Mouse (Mus musculus): ENCODE data around the gene Mrps34. TPM values are rescaled to one million over a fixed set of nuclear protein-coding genes. Genes with fewer than 3 reads are reported as not detected.
A peak's percentile ranks its signal among the peaks of the same experiment; 100 is the strongest.

Mrps34 gene
- polyA plus RNA-seq (2015; fragmentation: Nextera tagmentation; extraction: Ambion mirVana), result 86.1 and 93.0 TPM in 2 replicates

DNA sequence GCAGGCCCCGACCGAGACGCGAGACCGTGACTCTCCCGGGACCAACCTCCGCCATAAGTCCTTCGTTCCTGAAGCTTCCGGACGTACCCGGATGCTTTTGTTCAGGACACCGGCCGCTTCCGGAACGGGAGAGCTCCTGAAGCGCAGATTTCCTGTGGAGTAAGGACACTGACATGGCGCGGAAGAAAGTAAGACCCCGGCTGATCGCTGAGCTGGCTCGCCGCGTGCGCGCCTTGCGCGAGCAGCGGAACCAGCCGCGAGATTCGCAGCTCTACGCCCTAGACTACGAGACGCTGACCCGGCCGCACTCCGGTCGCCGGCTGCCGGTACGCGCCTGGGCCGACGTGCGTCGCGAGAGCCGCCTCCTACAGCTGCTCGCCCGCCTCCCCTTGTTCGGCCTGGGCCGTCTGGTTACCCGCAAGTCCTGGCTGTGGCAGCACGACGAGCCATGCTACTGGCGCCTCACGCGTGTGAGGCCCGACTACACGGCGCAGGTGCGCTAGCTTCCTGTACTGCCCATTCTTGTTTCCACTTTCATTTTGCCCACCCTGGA, at the start of gene Mrps34, which contains the start of gene Eme2:
Mrps34 (plus strand) TSS at position 122 of the 553 bp plus-strand sequence.
Eme2 (minus strand) TSS at position 93 of the 553 bp plus-strand sequence.
- Histone ChIP-seq H3K27me3 (no peaks in the 10 kb centered on the region), H3K9ac (peak within 1 kb of the TSS; percentile 96), H3K4me2 (peak within 1 kb of the TSS; percentile 98), H3K4me3 (peak within 1 kb of the TSS; percentile 89), H3K27ac (peak within 1 kb of the TSS; percentile 86), H3K36me3 (peaks cover 64% of the 10 kb centered on the region), H3K4me1 (peaks cover 40% of the 10 kb centered on the region), H3K9me3 (no peaks in the 10 kb centered on the region)
- under 1% methylated on average over 62 of the region's 62 CpGs for WGBS
- ATAC-seq (ENCODE audit: insufficient number of reproducible peaks, insufficient read depth, low FRiP score, low TSS enrichment, low read depth), result 0 out of 2 replicates have a peak, but pooled peaks have one; percentile 3

DNA sequence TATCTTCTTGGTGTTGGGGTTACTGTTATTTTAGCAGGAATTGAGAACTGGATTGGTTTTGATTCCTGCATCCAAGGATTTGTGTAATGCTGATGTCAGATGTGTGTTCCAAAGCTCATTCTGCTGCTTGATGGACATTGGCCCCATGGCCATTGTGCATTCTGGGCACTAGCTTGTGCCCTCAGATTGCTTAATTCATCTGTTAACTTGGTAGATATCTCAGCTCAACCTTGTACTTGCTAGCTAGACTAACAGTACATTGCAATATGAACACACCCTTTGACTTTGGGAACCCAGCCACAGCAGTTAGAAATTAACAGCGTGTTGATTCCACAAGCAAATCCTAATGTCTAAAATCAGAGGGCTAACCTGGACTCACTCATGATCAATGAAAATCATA, 47.5 kb upstream of the Mrps34 start:
- Histone ChIP-seq H3K27me3 (peaks cover 22% of the 10 kb centered on the region), H3K9ac (no peak overlapping the region)
- 97% methylated on average over 1 of the region's 1 CpGs for WGBS

DNA sequence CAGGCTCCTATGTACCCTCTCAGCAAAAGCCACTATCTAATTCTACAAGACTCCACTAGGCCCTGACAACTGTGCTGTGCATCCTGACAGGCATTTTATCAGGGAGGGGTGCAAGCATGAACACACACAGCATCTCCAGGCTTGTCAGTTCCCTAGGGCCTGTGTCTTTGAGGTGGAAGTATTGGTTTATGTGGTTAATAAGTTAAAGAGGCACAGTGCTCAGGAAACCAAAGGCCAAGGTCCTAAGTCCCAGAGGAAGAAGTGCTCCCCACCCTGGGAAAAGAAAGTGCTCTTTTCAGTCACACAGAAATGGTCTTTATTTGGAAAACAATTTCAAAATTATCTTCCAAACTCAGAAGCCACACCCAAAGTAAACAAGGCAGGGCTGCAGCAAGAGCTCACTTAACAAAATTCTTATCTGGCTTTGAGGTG, 46.3 kb upstream of the Mrps34 start:
- H3K36me3 ChIP-seq, result peaks cover 6% of the 10 kb centered on the region
- ATAC-seq (ENCODE audit: insufficient number of reproducible peaks, insufficient read depth, low FRiP score, low TSS enrichment, low read depth), result no peak
- peaks cover 17% of the 10 kb centered on the region for H3K4me1 ChIP-seq
- no peak overlapping the region for H3K9ac ChIP-seq
- no peaks in the 10 kb centered on the region for H3K9me3 ChIP-seq
- no peak overlapping the region for H3K27ac ChIP-seq
- H3K4me3 ChIP-seq, result peak overlapping the region; percentile 76; the same call in 1 of the 2 replicates
- peaks cover 22% of the 10 kb centered on the region for H3K27me3 ChIP-seq
- H3K4me2 ChIP-seq, result peak overlapping the region; percentile 86

More for the DNA sequence above, 47.5 kb upstream of the Mrps34 start:
- H3K4me3 ChIP-seq, result no peak overlapping the region
- no peak for ATAC-seq (ENCODE audit: insufficient number of reproducible peaks, insufficient read depth, low FRiP score, low TSS enrichment, low read depth)
- no peaks in the 10 kb centered on the region for H3K9me3 ChIP-seq
- H3K27ac ChIP-seq, result no peak overlapping the region
- peaks cover 17% of the 10 kb centered on the region for H3K4me1 ChIP-seq
- H3K4me2 ChIP-seq, result no peak overlapping the region
- no peaks in the 10 kb centered on the region for H3K36me3 ChIP-seq

DNA sequence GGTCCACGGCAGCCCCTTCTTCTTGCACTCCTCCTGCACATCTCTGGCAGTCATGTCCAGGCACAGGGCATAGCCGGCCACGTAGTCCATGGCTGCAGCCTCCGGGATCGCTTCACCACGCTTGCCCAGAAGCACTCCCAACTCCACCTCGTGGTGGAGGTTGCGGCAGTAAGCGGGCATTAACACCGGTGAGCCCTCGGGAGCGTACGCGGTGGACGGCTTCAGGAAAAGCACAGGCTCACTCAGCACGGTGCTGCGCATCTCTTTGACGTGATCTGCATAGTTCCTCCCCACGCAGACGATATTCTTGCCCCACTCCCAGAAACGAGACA, 45.2 kb upstream of the Mrps34 start:
- Histone ChIP-seq H3K9ac (peak overlapping the region; percentile 82), H3K27me3 (peaks cover 16% of the 10 kb centered on the region), H3K9me3 (no peaks in the 10 kb centered on the region), H3K4me3 (peak overlapping the region; percentile 76), H3K4me1 (peaks cover 17% of the 10 kb centered on the region), H3K4me2 (peak overlapping the region; percentile 86), H3K36me3 (peaks cover 15% of the 10 kb centered on the region), H3K27ac (peak overlapping the region; percentile 88)
- peak; percentile 45; the same call in 1 of the 2 replicates for ATAC-seq (ENCODE audit: insufficient number of reproducible peaks, insufficient read depth, low FRiP score, low TSS enrichment, low read depth)
- under 1% methylated on average over 21 of the region's 21 CpGs for WGBS

DNA sequence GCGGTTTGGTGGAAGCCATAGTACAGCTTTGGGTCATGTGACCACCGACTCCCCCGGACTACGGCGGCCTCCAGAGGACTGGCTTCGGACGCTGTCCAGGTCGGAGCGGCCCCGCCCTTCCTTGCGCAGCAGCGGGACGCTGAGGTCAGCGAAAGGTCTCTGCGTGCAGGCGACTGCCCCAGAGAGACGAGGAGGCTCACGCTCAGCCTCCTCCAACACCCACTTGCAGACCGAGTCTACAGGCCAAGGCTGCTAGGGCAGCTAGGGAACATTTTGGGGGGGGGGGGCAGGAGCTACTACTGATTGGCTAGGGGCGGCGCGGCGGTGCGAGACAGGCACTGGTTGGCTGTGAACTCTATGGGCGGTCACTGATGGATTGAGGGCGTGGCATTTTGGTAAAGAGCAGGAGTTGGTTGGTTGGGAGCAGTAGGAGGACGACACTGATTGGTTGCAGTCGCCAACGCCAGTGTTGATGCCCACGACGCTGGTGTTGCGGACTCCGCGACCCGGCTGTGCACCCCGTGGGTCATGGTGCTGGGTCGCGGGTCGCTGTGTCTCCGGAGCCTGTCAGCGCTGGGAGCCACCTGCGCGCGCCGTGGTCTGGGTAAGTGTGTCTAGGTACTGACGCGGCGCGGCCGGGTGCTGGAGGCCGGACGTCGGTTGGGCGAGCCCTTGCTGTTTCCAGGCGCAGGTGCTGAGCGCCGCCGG, 44.7 kb upstream of the Mrps34 start, which contains the start of gene Fahd1:
Fahd1 (minus strand) TSS at position 300 of the 708 bp plus-strand sequence.
- H3K9me3 ChIP-seq, result no peaks in the 10 kb centered on the region
- under 1% methylated on average over 58 of the region's 58 CpGs for WGBS
- H3K27me3 ChIP-seq, result peaks cover 14% of the 10 kb centered on the region
- peak within 1 kb of the TSS; percentile 82 for H3K9ac ChIP-seq
- H3K4me2 ChIP-seq, result peak within 1 kb of the TSS; percentile 86
- ATAC-seq (ENCODE audit: insufficient number of reproducible peaks, insufficient read depth, low FRiP score, low TSS enrichment, low read depth), result peak; percentile 99
- H3K4me3 ChIP-seq, result peak within 1 kb of the TSS; percentile 76
- H3K27ac ChIP-seq, result peak within 1 kb of the TSS; percentile 88
- H3K4me1 ChIP-seq, result peaks cover 17% of the 10 kb centered on the region
- peaks cover 17% of the 10 kb centered on the region for H3K36me3 ChIP-seq

DNA sequence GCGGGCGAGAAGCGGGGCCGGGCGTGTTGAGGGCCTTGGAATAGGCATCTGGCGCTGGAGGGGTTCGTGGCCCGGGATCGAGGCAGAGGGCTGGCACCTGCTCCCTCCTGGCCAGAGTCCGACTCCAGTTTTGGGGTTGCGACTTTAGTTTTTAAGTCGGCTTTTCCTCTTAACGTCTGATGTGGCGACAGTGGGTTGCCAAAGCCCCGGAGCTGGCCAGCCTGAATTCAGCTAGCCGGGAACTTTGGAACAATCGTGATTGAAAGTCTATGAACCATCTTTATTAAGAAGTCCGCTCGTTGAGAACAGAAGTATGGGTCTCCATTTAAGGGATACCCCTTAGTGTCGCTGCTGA, 44.2 kb upstream of the Mrps34 start:
- H3K4me1 ChIP-seq, result peaks cover 17% of the 10 kb centered on the region
- H3K4me2 ChIP-seq, result peak overlapping the region; percentile 86
- WGBS, result 1% methylated on average over 20 of the region's 20 CpGs
- H3K27ac ChIP-seq, result no peak overlapping the region
- H3K9me3 ChIP-seq, result no peaks in the 10 kb centered on the region
- peaks cover 22% of the 10 kb centered on the region for H3K36me3 ChIP-seq
- H3K9ac ChIP-seq, result peak overlapping the region; percentile 73
- H3K27me3 ChIP-seq, result peaks cover 14% of the 10 kb centered on the region
- no peak for ATAC-seq (ENCODE audit: insufficient number of reproducible peaks, insufficient read depth, low FRiP score, low TSS enrichment, low read depth)
- peak overlapping the region; percentile 76 for H3K4me3 ChIP-seq

DNA sequence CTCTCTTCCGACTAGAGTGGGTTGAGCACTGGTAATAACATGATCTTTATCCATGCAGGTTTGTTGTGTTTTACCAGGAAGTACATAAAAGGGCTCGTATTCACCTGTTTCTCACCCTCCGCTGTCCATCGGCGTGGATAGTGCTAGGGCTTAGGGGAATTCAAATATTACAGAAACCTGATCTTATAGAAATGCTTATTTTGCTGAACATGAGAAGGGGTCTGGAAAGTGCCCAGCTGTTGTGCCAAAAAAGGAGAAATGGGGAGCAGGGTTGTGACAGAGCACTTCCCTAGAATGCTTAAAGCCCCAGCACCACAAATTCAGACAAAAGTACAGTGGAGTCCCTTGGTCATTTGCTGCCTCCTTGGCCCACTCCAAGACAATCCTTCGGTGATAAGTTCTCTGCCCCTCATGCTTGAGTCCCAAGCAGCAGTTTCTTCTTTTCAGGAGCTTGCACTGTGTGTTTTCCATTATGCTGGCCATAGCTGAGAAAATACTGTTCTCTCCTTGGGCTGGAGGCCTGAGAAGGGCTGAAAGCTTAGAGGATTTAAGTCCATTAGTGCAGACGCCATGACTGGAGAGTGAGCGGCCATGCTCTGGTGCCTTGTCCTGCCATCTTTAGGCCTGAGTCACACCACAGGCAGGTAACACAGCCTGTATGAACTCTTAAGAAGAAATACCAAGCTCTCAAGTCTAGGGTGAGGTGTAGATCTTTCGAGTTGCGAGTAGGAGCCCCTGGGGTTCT, 43.4 kb upstream of the Mrps34 start:
- H3K4me3 ChIP-seq, result peak overlapping the region; percentile 76
- peak overlapping the region; percentile 86 for H3K4me2 ChIP-seq
- peak overlapping the region; percentile 73; the same call in 1 of the 2 replicates for H3K9ac ChIP-seq
- peaks cover 17% of the 10 kb centered on the region for H3K4me1 ChIP-seq
- peaks cover 30% of the 10 kb centered on the region for H3K36me3 ChIP-seq
- H3K9me3 ChIP-seq, result no peaks in the 10 kb centered on the region
- ATAC-seq (ENCODE audit: insufficient number of reproducible peaks, insufficient read depth, low FRiP score, low TSS enrichment, low read depth), result no peak
- 75% methylated on average over 10 of the region's 10 CpGs for WGBS
- peaks cover 14% of the 10 kb centered on the region for H3K27me3 ChIP-seq
- H3K27ac ChIP-seq, result no peak overlapping the region

DNA sequence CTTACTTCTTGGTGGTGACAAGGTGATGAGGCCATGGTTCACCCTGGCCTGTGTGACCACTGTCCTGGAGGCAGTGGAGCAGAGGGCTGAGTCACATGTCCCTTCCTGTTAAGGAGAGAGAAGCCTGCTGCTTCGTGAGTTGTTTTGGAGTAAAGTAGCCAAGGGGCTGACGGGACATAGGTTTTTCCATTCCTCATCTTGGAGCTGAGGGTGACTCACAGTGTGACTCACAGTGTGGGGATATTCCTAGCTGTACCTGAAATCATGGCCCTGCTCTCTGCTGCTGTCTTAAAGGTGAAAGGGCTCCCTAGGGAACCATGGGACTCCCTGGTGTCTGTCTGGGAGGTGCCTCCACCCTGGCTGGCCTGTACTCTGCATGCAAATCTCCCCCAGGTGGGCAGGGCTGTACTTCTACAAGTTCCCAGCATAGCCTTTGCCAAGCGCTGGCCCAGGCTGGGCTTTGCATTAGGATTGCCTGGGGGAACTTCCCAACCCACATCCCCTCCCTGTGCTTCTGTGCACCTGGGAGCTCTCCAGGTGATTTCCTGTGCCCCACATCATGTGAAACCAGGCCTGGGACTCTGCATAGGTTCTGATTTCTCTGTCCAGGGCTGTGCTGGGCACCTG, 39.0 kb upstream of the Mrps34 start:
- ATAC-seq (ENCODE audit: insufficient number of reproducible peaks, insufficient read depth, low FRiP score, low TSS enrichment, low read depth), result no peak
- Histone ChIP-seq H3K27me3 (peaks cover 9% of the 10 kb centered on the region), H3K4me3 (no peak overlapping the region), H3K36me3 (peaks cover 50% of the 10 kb centered on the region), H3K9ac (no peak overlapping the region), H3K4me2 (no peak overlapping the region), H3K27ac (no peak overlapping the region), H3K9me3 (no peaks in the 10 kb centered on the region), H3K4me1 (peaks cover 9% of the 10 kb centered on the region)
- 73% methylated on average over 3 of the region's 3 CpGs for WGBS

DNA sequence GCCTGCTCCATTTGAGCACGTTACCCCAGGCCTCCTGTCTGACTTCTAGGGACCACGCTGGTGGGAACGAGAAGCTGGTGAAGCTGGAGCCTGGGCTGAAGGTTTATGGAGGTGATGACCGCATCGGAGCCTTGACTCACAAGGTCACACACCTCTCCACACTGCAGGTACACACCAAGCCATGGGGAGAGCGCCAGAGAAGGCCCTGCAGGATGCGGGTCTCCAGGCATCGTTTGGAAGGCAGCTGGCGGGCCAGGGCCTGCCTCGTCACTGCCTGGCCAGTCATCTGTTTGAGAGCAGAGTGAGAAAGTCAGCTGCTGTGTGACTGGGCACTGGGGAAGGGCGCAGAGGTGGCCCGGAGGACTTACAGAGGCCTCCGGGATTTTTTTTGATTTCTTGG, 38.3 kb upstream of the Mrps34 start:
- no peak overlapping the region for H3K27ac ChIP-seq
- H3K27me3 ChIP-seq, result peaks cover 3% of the 10 kb centered on the region
- H3K4me3 ChIP-seq, result no peak overlapping the region
- H3K4me1 ChIP-seq, result peaks cover 2% of the 10 kb centered on the region; the same call in 1 of the 2 replicates
- 89% methylated on average over 13 of the region's 13 CpGs for WGBS
- peaks cover 56% of the 10 kb centered on the region for H3K36me3 ChIP-seq
- H3K4me2 ChIP-seq, result no peak overlapping the region
- no peaks in the 10 kb centered on the region for H3K9me3 ChIP-seq
- no peak overlapping the region; the same call in 1 of the 2 replicates for H3K9ac ChIP-seq
- no peak for ATAC-seq (ENCODE audit: insufficient number of reproducible peaks, insufficient read depth, low FRiP score, low TSS enrichment, low read depth)

DNA sequence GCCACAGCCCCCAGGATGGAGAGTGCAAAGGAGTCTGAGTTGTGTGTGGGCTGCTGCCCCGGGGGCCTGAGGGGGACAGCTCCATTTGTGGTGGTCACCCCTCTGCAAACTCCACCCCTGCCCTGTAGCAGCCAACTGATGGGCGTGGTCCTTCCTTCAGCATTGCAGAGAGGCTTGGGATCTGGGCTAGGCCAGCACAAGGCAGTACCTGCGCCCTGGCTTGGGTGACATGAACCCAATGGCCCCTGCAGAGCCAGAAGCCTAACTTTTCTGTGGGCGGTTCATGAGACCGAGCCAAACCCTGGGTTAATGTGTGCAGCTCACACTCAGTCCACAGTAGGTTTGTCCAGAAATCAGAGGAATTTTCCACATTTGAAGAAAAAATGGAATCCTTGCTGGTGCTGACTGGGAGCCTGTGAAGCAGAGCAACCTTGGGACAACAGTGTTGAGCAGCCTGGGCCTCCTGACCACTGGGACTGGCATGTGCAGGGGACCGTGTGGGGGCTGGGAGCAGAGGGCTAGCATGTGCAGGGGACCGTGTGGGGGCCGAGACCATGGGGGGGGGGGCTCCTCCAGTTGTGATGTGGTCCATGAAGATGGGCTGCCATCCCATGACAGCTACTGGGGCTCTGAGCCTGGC, 37.0 kb upstream of the Mrps34 start:
- Histone ChIP-seq H3K27ac (no peak overlapping the region), H3K9me3 (no peaks in the 10 kb centered on the region), H3K9ac (no peak overlapping the region), H3K36me3 (peaks cover 69% of the 10 kb centered on the region), H3K4me1 (no peaks in the 10 kb centered on the region), H3K4me3 (no peak overlapping the region), H3K4me2 (no peak overlapping the region), H3K27me3 (no peaks in the 10 kb centered on the region)
- WGBS, result 79% methylated on average over 8 of the region's 8 CpGs
- no peak; the same call in 1 of the 2 replicates for ATAC-seq (ENCODE audit: insufficient number of reproducible peaks, insufficient read depth, low FRiP score, low TSS enrichment, low read depth)

DNA sequence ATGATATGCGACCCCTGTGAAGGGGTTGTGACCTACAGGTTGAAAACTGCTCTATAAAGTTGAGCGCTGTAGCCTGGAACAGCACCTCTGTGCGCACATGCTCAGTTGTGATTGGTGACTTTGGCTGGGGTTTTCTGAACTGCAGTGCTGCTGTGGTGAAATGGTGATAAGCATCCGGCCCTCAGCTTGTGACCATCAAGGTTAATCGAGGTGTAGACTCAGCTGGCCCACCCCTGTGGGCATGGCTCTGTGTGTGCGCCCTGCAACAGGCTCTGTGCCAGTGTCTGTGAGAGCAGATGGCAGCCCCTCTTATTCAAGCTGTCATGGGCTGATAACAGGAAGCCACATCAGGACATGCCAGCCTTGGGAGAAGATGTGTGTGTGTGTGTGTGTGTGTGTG, 35.9 kb upstream of the Mrps34 start:
- Histone ChIP-seq H3K27me3 (no peaks in the 10 kb centered on the region), H3K4me2 (no peak overlapping the region), H3K9ac (no peak overlapping the region), H3K4me1 (no peaks in the 10 kb centered on the region), H3K36me3 (peaks cover 66% of the 10 kb centered on the region), H3K9me3 (no peaks in the 10 kb centered on the region), H3K4me3 (no peak overlapping the region), H3K27ac (no peak overlapping the region)
- ATAC-seq (ENCODE audit: insufficient number of reproducible peaks, insufficient read depth, low FRiP score, low TSS enrichment, low read depth), result no peak
- WGBS, result 89% methylated on average over 6 of the region's 6 CpGs
